Mouse (Mus musculus): ENCODE data around the gene Stard7.

Stard7 gene

DNA sequence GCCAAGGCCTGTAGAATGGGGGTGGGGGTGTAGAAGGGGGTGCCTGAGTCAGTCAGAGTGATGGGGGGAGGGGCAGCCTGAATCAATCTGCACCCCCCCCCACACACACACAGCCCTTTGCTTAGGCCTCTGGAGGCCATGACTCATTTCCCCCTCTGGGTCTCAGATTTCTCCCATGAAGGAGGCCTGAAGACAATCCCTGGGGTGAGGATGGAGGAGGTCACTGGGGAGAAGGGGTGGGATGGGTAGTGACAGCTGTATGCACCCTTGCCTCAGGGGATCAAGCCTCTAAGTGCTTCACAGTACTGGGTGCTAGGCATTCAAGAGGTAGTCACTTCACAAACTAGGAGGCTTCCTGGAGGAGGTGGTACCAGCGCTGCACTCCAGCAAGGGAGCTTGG is 53.6 kb downstream of the Stard7 start:
- no peak for DNase-seq

DNA sequence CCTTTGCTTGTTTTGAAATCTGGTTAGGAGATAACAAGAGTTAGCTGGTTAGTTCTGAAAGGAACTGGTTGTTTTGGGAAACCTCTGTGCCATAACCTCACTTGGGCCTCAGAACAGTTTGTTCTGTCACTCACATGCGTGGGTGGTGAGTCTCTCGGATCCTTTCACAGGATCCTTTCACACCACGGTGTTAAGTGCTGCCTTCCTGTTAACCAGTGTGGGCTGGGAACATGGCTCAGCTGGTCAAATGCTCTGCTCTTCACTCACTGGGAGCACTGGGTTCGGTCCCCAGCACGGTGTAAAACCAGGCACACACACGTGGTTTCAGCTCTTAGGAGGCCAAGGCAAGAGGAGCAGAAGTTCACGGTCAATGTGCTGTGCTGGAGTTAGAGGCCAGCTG is 54.4 kb downstream of the Stard7 start:
- no peak for DNase-seq

DNA sequence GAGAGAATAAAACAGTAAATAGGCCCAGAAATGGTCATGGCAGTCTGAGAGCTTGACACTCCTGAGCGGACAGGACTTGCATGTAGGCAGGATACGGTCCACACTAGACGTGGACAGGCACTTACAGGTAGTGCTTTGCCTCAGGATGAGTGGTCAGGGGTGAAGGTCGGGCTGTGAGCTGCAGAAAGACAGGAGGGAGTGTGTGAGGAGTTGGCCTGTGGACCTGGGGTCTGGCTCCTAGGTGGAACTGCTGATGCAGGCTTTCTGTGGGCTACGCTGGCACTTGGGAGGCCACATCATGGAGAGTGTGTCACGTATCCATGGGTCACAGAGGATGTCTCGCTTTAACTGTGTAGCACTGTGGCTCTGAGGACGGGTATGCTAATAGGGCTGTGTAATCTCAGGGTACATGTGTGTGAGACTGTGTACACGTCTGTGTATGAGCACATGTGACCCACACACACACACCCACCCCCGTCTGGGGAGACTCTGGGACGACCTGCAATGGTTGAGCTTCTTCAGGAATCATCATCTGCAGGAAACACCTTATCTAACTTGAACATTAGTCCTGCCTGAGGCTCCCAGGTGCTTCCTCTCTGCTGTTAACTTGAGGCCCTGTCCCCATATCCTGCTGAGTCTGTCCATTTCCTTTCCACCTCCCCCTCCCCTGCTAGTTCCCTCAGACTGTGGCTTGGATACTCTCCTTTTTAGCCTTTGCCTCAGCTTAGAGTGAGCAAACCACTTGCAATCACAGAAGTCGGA is 58.3 kb downstream of the Stard7 start:
- no peak for DNase-seq

DNA sequence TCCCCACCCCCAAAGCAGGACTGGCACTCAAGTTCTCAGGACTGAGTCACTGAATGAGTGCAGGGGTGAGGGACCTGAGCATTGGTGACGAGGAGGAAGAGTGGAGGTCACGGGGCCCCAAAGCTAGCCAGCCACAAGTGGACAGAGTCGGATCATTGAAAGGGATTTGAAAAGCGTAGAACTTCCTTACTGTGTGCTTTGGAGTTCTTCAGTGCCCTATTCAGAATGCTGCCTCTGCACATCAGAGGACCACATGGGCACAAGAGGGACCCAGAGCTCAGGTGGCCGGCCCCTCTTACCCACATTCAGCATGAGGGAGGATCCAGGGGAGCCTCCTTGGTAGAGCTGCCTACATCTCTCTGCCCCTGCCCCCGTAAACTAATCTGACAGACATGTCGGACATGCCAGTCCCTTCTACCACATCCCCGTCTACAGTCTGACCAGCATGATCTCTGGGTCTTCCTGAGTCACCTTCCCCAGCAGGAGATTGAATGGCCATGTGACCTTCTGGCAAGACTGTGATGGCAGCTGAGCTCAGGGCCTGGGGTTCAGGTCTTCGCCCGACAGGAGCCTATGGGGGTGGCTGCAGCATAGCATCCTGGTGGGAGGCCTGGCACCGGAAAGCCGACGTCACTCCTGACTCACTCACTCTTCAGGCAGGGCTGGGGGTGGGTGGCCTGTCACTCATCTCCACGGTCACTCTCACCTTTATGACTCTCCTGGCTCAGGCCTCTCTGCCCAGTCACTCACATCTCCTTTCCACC is 63.0 kb downstream of the Stard7 start:
- peak; percentile 9 for DNase-seq

DNA sequence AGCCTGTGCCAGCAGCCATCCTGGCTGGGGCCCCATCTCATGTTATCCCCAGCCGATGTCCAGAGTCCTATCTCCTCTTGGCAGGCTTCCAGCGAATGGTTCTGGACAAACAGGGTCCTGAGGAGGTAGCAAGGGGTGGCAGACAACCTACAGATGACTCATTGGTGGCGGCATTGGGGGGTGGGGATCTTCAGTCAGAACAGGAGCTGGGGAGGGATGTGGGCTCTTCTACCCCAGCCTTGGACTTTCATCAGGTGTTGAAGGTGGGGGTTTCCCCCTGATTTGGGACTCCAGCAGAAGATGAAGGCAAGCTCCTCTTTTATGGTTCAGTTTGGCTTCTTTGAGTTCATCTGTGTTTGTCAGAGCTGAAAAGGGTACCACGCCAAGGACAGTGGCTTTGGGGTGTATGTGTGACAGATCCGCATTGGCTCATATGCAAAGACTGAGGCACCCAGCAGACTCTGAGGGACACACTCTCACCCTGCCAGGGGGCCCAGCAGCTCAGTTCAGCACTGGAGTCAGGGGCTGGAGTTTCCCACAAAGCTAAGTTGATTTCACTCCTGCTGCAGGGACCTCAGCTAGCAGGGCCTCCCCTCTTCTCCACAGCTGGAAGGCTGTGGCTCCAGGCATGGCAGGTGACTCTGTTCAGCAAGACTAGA is 64.1 kb downstream of the Stard7 start:
- DNase-seq = no peak

DNA sequence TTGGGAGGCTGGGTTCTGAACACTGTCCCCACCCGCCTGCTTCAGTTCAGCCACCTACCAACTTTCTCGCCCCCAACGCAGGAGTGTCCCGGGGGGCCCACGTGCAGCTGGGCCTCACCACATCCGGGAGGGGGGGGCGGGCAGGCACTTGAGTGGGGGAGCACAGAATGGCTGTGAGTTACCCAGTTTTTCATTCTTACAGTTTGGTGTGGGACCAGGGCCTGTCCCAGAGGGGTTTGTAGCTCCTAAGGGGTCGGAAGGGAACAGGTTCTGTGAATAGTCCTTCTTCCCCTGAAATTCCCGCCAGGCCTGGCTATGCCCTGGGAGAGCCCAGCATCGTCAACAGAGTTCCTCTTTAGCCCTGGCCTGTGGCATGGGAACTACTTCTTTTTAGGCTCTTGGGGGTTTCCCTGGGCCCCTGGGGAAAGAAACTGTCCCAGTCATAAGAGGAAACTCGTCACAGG is 65.1 kb downstream of the Stard7 start:
- DNase-seq = peak; percentile 49

DNA sequence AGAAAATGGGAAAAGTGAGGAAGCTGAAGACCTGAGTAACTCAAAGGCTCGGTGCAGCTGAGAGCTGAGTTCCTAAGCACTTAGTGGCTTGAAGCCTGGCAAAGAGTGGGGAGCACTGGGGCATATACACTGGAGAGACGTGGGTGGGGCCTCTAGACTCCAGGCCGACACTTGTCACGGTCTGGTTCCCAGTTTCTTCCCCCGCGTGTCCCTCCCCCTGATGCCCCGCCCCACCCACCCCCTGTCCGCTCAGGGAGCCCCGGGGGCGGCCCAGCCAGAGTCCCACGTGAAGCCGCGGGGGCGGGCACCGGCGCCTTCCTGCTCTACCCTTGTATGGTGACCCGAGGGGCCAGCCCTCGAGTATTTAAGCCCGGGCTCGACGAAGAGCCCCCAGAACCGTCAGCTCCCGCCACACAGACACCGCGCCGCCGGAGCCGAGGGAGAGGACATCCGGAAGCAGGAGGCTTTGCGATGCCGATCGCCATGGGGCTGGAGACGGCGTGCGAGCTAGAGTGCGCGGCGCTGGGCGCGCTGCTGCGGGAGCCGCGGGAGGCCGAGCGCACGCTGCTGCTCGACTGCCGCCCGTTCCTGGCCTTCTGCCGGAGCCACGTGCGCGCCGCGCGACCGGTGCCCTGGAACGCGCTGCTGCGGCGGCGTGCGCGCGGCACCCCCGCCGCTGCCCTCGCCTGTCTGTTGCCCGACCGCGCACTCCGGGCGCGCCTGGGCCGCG is 65.9 kb downstream of the Stard7 start, which contains the start of gene Dusp2:
Gene Dusp2 (plus strand): TSS at position 393 of the 730 bp plus-strand sequence.
- peak; percentile 90 for DNase-seq

DNA sequence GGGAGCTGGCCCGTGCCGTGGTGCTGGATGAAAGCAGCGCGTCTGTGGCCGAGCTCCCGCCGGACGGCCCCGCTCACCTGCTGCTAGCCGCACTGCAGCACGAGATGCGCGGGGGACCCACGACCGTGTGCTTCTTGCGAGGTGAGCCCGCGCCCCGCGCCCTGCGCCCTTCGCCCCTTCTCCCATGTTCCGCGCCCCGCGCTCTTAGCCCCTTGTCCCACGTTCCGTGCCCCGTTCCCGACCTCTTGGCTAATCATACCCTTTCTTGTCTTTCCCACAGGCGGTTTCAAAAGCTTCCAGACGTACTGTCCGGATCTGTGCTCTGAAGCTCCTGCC is 66.4 kb downstream of the Stard7 start:
- DNase-seq = no peak

DNA sequence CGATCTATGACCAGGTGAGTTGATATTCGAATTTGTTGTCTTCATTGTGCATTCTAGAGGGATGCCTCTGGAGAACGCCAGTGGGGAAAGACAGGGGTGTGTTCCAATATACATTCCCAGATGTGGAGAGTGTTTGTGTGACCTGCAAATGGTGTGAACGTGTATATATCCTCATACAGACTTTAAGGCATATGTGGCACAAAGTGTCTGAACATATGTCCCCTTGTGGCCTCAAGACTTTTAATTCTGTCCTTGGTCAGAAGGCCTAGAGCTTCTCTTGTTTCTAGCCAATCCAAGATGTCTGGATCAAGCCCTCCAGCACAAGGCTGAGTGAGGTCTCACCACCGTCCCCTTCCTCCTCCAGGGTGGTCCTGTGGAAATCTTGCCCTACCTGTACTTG is 66.9 kb downstream of the Stard7 start:
- no peak for DNase-seq

DNA sequence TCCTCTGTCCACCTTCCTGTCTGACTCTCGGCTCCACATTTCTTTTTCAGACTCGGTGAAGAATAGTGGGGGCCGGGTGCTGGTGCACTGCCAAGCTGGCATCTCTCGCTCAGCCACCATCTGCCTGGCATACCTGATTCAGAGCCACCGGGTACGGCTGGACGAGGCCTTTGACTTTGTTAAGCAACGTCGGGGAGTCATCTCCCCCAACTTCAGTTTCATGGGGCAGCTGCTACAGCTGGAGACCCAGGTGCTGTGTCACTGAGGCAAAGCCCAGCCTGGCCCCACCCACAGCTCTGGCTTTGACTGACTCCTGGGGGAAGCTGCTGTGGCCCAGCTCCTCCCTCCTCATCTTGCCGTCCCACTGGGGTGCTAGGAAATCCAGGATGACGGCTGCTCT is 67.5 kb downstream of the Stard7 start:
- DNase-seq = no peak

DNA sequence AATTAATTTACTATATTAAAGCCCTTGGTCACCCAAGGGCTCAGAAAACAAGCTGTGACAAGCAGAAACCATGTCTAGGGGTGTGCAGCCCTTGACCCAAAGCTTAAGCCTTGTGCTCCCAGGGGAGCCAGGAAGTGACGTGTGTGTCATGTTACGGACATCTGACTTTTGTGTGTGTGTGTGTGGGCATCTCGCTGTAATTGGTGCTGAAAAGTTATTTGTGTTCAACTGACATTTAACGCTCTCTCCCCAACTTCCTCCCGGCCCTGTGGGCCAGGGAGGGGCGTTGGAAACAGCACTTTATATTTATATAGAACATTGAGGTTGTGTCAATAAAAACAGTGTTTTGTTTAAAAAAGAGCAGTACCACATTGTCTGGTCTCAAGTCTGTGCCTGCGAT is 68.0 kb downstream of the Stard7 start:
- peak; percentile 51 for DNase-seq

DNA sequence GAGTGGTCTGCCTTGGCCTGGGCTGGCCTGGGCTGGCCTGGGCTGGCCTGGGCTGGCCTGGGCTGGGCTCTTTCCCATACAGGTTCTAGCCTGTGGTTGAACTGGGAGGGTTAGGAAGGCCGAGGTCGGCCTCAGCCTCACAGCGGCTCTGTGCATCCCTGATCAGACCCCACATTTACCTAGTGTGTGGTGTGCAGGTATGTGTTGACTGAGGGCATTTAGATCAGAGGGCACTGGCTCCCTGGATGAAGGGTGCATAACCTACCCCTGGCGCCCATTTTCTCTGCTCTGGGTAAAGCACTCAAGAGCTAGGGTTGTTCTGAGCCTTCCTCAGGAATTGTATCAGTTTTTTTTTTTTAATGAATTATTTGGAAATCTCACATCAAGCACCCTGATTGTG is 68.4 kb downstream of the Stard7 start, which contains the start of gene Astl:
Gene Astl (plus strand): TSS at position 224 of the 400 bp plus-strand sequence.
- DNase-seq = no peak

DNA sequence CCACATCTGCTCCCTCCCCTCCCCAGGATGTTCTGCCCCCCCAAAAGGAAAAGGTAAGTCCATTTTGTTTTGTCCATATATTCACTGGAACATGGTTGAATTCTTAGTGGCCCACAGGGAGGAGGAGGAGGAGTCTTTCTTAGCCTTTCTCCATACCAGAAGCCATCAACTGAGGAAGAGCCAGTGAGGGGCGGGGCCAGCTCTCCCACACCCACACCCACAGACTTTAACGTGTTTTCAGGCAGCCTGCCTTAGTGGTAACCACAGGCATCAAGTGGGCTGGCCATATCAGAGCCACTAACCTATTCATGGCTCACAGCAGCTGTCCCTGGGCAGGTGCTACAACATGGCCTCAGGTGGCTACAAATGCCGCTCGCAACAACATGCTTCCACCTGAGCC is 68.8 kb downstream of the Stard7 start:
- peak; percentile 29 for DNase-seq

DNA sequence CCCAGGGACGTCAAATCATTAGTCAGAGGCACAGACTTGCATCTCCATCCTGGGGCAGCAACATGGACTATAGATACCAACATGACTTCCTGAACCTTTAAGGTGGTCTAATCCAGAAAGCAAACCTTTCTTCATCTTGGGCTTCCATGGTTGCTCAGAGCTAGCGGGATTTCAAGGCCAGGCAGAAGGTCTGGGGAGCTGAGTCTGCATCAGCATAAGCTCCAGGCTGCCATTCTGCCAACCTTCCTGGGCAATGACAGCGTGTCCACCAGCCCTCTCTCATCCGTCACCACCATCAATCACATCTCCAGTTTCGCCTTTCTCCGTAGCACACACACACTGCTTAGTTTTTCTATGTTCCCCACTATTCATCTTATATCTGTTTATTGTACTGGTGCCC is 69.2 kb downstream of the Stard7 start:
- no peak for DNase-seq

DNA sequence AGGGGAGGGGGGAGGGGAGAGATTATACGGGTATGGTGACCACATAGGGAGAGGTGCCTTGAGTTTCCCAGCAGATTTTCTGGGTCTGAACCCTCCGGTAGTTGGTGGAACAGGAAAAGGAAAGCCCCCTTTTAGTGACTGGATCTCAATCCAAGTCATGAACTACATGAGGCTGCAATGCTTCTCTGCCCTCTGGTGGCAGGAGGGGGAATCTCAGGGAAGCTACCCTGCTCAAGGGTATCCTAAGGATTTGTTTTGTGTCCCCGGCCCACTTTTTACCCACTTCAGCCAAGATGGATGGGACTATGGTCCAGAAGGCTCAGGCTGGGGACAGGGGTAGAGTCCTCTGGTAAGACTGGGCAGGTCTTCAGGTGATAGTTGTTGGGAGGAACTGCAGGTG is 71.1 kb downstream of the Stard7 start:
- DNase-seq = peak; percentile 77

DNA sequence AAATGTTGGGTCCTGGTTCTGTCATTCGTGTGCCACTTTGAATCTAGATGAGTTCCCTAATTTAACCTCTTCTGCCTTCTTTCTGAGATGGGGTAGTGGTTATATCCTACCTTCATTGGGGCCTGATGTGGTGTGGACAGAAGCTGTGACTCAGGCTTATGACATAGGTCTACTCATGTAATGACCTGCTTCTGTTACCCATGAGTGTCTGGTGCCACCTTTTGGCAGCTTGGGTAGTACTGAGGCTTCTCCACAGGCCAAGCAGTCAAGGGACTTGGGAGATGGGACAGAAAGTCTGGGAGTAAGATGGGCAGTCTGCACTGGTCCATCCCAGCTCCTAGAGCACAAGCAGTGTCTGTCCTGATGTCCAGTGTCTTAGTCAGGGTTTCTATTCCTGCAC is 76.3 kb downstream of the Stard7 start:
- DNase-seq = no peak

DNA sequence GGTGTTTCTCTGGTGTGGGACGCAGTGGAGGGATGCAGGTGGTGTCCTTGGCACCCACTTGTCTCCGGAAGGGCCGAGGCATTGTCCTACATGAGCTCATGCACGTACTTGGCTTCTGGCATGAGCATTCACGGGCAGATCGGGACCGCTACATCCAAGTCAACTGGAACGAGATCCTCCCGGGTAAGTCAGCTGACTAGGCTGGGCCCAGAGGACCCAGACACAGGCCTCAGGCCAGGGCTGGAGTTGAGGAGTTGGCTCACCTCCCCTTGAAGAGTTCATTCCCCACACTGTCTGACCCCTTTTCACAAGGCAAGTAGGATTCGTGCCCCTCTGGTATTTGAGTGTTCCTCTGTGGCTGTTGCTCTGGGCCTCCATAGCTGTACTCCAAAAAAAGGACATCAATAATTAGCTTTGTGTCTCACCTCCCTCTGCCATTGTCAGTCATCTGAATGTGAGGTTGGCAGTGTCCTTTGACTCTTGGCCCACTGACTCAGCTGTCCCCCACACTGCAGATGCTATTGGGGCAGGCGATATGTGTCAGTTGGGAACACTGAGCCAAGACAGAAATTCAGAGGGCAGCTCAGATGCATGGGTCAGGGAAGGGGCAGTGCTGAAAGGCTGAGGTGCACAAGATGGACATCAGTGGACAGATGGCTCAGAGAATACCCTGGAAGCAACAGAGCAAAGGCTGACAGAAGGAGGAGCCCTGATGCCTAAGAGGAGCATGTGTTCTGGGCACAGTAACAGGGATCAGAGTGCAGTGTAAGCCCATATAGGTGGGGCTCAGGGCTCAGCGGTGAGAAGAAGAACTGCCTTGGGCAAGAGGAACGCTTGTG is 77.3 kb downstream of the Stard7 start:
- DNase-seq = no peak
